Mouse (Mus musculus) frontal cortex, postnatal 10 days (tissue): ENCODE measurements around the gene Arl4d.

Experiments used
- DNase-seq, 2 experiments: peaks; one replicate each; pipeline ENCODE4 v3.0.0; 2022; ENCODE audit warnings: low spot score in 2 of 2, mixed read lengths in 1 of 2

Arl4d gene

GRCm38 (mm10) chr11:101677655-101678054 lies 12.3 kb downstream of the Arl4d start:
- no peak for DNase-seq

- DNase-seq, result no peak
Measured at GRCm38 (mm10) chr11:101678770-101679169, 13.4 kb downstream of the Arl4d start.

GRCm38 (mm10) chr11:101679907-101680306 lies 14.6 kb downstream of the Arl4d start:
- no peak for DNase-seq

- no peak for DNase-seq
Measured at GRCm38 (mm10) chr11:101680634-101681325, 15.4 kb downstream of the Arl4d start.

- no peak for DNase-seq
Measured at GRCm38 (mm10) chr11:101681968-101682367, 16.6 kb downstream of the Arl4d start.

- no peak for DNase-seq
Measured at GRCm38 (mm10) chr11:101682410-101682960, 17.1 kb downstream of the Arl4d start.

GRCm38 (mm10) chr11:101687351-101688301 lies 22.3 kb downstream of the Arl4d start:
- peak; percentile 81 to 87 for DNase-seq

- DNase-seq, result peak; percentile 68 to 87
Measured at GRCm38 (mm10) chr11:101689701-101690113, 24.4 kb downstream of the Arl4d start.

GRCm38 (mm10) chr11:101690326-101690725 lies 25.0 kb downstream of the Arl4d start:
- DNase-seq, result no peak

GRCm38 (mm10) chr11:101695906-101696661 lies 30.7 kb downstream of the Arl4d start:
- DNase-seq, result peak; percentile 34 to 51

GRCm38 (mm10) chr11:101697156-101697861 lies 32.0 kb downstream of the Arl4d start:
- no peak for DNase-seq

GRCm38 (mm10) chr11:101698114-101698513 lies 32.8 kb downstream of the Arl4d start:
- DNase-seq, result no peak

GRCm38 (mm10) chr11:101699556-101699955 lies 34.2 kb downstream of the Arl4d start:
- DNase-seq, result no peak

GRCm38 (mm10) chr11:101699991-101700390 lies 34.6 kb downstream of the Arl4d start:
- no peak for DNase-seq

GRCm38 (mm10) chr11:101700446-101700845 lies 35.1 kb downstream of the Arl4d start:
- DNase-seq, result no peak

GRCm38 (mm10) chr11:101704081-101704480 lies 38.7 kb downstream of the Arl4d start:
- no peak for DNase-seq

GRCm38 (mm10) chr11:101706764-101707448 lies 41.6 kb downstream of the Arl4d start:
- no peak for DNase-seq

GRCm38 (mm10) chr11:101708482-101708881 lies 43.1 kb downstream of the Arl4d start:
- DNase-seq, result no peak

- DNase-seq, result no peak
Measured at GRCm38 (mm10) chr11:101712811-101713210, 47.5 kb downstream of the Arl4d start.

- no peak for DNase-seq
Measured at GRCm38 (mm10) chr11:101714012-101714411, 48.7 kb downstream of the Arl4d start.
